Mouse (Mus musculus) midbrain, embryonic 15.5 days (tissue): ENCODE data around the gene Abca14. TPM values are rescaled to one million over a fixed set of nuclear protein-coding genes. Genes with fewer than 3 reads are reported as not detected.

Source experiments
- ATAC-seq: fragments of 200-750 bp; cut with Nextera tagmentation; replicated peaks from 2 replicates; pipeline ENCODE4 v1.8.0; 2017; ENCODE audit warnings: moderate TSS enrichment
- H3K27ac ChIP-seq: fragments of 300-500 bp; sonication (generic); 2 replicates; pipeline ENCODE4 v1.5.1; 2015; ENCODE audit warnings: mild to moderate bottlenecking, inconsistent platforms
- H3K27me3 ChIP-seq: fragments of 300-500 bp; sonication (generic); replicated peaks from 2 replicates; pipeline ENCODE4 v1.6.1; 2015; ENCODE audit warnings: inconsistent platforms
- H3K36me3 ChIP-seq: fragments of 300-500 bp; sonication (generic); replicated peaks from 2 replicates; pipeline ENCODE4 v1.6.1; 2015; ENCODE audit warnings: inconsistent platforms
- H3K4me1 ChIP-seq: fragments of 300-500 bp; sonication (generic); 2 replicates; pipeline ENCODE4 v1.6.1; 2015; ENCODE audit warnings: inconsistent platforms
- H3K4me2 ChIP-seq: fragments of 300-500 bp; sonication (generic); 2 replicates; pipeline ENCODE4 v1.6.1; 2015; ENCODE audit warnings: inconsistent platforms, mild to moderate bottlenecking, moderate library complexity
- H3K4me3 ChIP-seq: fragments of 300-500 bp; sonication (generic); 2 replicates; pipeline ENCODE4 v1.5.1; 2015; ENCODE audit warnings: mild to moderate bottlenecking, inconsistent platforms
- H3K9ac ChIP-seq: fragments of 300-500 bp; sonication (generic); 2 replicates; pipeline ENCODE4 v1.6.1; 2015; ENCODE audit warnings: mild to moderate bottlenecking, inconsistent platforms
- H3K9me3 ChIP-seq: fragments of 300-500 bp; sonication (generic); 2 replicates; pipeline ENCODE4 v1.6.1; 2016; ENCODE audit warnings: inconsistent platforms
- WGBS: fragments of 180-500 bp; shearing (Covaris S2); methylation state at CpG from one replicate; pipeline ENCODE4 v1.1.7; 2015; ENCODE audit warnings: mixed read lengths; 5-methylcytosine and 5-hydroxymethylcytosine counted together
- polyA plus RNA-seq: library from polyadenylated mRNA; unstranded; fragments of >200 nt; fragmentation: Nextera tagmentation; extraction: Ambion mirVana; gene quantifications from 2 replicates; pipeline ENCODE4 v1.2.1, GENCODE M21; 2015

Gene Abca14
- polyA plus RNA-seq = not detected in 2 replicates

DNA sequence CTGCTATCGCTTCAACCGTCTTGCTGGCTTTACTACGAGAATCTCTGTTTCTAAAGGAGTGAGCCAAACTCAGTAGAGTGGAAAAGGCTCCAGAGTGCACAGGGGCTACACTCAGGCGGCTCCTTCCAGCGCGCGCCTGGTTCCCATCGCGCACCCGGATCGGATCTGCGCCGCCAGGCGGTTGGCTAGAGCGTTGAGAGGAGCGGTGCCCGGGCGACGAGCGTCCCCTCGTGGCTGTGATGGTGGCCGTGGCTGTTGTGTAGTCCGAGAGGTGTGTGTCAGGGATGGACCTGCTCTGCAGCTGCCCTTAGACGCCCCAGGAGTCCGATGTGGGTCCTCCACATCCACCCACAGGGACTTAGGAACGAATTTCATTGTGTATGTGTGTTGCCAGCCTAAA is at the start of gene Abca14:
Gene Abca14, plus strand, starts transcription at position 173 of the 400 bp plus-strand sequence.
- Histone ChIP-seq H3K27ac (no peak within 1 kb of the TSS), H3K9me3 (no peaks in the 10 kb centered on the region), H3K4me2 (peak within 1 kb of the TSS; percentile 33), H3K4me1 (peaks cover 12% of the 10 kb centered on the region), H3K27me3 (peaks cover 23% of the 10 kb centered on the region), H3K4me3 (no peak within 1 kb of the TSS), H3K36me3 (no peaks in the 10 kb centered on the region), H3K9ac (no peak within 1 kb of the TSS)
- WGBS = 4% methylated on average over 26 of the region's 26 CpGs
- peak; percentile 76 for ATAC-seq

DNA sequence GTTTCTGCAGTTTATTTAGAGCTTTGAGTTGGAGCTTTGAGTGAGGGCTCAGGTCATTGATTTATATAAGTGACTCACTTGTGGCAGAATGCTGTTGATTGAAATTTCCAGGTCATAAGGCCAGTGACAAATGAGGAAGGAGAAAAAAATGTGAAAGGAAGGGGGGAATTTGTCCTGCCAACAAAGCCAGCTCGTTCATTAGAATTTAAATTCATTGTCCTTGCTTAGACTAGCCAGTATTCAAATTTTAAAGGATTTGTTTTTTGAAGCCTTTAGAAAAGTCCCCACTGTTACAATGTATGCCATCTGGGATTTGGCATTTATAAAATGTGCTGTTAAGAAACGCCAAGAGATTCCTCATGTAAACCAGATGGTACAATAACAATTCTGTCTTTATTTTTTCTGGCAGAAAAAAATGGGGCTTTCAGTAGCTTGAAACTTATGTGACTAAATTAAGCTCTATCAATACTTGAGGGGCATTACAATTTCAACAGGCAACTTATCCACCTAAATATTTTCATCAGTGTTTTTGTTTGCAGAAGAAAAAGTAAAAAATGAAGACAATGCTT is 46.8 kb upstream of the Abca14 start:
- Histone ChIP-seq H3K9me3 (no peaks in the 10 kb centered on the region), H3K4me1 (peaks cover 12% of the 10 kb centered on the region; the same call in 1 of the 2 replicates), H3K9ac (no peak overlapping the region), H3K27ac (no peak overlapping the region), H3K4me2 (no peak overlapping the region), H3K4me3 (no peak overlapping the region), H3K36me3 (no peaks in the 10 kb centered on the region), H3K27me3 (peaks cover 4% of the 10 kb centered on the region; the same call in 1 of the 2 replicates)
- no peak for ATAC-seq
- WGBS = 15% methylated on average over 2 of the region's 2 CpGs

DNA sequence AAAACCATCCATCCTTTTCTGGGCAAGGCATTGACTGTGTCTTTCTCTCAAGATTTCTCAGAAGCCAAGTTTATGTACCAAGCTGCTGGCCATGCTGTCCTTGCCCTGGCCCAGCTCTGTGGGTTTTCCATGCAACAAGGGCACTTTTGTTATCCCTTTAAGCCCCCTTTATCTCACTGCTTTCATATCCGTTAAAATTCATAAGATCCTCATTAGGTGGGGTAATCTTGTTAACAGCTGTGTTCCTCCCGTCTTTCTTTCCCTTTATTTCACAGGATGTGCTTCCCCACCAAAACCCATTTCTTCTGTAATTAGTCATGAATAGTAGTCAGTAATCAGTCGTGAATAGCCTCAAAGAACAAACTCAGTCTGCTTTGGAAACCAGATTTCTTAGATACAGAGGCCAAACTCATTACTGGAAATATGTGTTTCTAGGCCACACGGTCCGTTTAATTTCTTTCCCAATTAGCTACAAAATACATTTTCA is 46.1 kb upstream of the Abca14 start:
- no peak overlapping the region for H3K9ac ChIP-seq
- no peak overlapping the region for H3K27ac ChIP-seq
- WGBS = 17% methylated on average over 5 of the region's 5 CpGs
- peaks cover 12% of the 10 kb centered on the region; the same call in 1 of the 2 replicates for H3K4me1 ChIP-seq
- H3K36me3 ChIP-seq = no peaks in the 10 kb centered on the region
- no peak overlapping the region for H3K4me3 ChIP-seq
- H3K4me2 ChIP-seq = no peak overlapping the region
- no peaks in the 10 kb centered on the region for H3K9me3 ChIP-seq
- ATAC-seq = peak; percentile 78
- peaks cover 4% of the 10 kb centered on the region; the same call in 1 of the 2 replicates for H3K27me3 ChIP-seq

DNA sequence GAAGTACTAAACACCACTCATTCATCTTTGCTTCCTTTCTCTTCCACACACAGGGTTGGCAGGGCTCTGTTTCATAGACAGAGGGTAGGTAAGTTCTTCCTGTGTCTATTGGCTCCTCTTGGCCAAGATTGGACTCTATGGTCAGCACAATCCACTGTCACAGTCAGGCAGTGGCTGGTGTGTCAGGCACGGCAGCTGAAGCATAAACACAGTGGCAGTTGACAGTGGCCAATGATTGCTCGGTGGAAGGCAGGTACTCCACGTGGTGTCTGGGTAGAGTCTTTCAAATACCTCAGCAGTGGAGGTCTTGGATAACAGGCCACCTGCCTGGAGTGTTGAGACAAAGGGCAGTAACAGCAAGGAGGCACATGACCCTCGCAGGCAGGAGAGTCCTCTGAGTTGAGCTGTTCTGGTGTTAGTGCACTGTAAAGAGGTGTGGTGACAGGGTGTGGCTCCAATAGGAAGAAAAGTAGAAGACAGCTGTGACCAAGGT is 45.6 kb upstream of the Abca14 start:
- Histone ChIP-seq H3K9ac (no peak overlapping the region), H3K4me2 (no peak overlapping the region), H3K27ac (no peak overlapping the region), H3K4me3 (no peak overlapping the region), H3K9me3 (no peaks in the 10 kb centered on the region), H3K4me1 (peaks cover 12% of the 10 kb centered on the region; the same call in 1 of the 2 replicates), H3K36me3 (no peaks in the 10 kb centered on the region), H3K27me3 (peaks cover 4% of the 10 kb centered on the region; the same call in 1 of the 2 replicates)
- ATAC-seq = peak; percentile 62; the same call in 1 of the 2 replicates
- 29% methylated on average over 4 of the region's 4 CpGs for WGBS

DNA sequence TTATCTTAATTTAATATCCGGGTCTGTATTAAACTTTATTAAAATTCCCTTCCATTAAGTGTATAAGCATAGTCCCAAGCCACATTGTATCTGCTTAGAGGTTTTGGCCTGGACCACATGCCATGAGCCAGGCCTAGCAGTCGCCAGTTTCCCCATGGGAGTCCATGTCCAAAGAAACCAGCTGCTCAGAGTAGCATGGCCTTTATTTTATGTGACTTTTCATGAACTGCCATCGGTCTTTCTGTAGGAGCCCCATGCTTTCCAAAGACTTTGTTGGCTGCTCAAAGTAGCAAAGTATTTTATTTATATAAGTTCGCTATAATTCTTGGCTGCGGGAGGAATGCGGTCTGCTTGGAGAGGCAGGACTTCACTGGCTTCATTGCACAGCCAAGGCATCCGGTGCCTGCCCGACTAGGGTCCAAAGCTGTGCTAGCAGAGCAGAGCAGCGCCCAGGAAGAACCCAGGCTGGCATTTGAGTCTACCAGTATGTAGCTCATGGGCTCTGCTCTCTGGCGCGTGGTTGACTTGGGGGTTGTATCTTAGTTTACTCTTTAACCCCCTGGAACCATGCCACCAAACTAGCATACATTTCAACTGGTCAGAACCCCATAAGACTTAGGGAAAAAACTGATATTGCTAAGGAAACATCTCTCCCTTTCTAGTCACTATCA is 40.0 kb upstream of the Abca14 start:
- 90% methylated on average over 11 of the region's 11 CpGs for WGBS
- H3K4me2 ChIP-seq = no peak overlapping the region

DNA sequence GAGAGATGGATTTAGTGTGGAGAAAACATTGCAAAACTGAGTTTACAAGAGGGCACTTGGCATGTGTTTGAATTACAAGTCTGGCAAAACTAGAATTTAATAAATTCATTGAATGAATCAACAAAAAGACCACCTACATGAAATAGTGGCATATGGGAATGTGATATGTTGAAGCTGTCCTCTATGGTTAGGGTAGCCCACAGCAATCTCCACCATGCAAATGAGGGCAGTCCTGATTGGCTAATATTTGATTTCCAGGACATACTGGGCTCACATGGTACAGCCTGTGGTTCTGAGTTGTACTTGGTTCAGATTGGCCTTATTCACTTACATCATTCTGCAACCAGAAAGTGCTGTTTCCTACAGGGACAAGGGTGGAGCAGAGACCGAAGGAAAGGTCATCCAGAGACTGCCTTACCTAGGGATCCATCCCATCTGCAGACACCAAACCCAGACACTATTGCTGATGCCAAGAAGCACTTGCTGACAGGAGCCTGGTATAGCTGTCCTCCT is 31.5 kb upstream of the Abca14 start:
- no peak overlapping the region for H3K27ac ChIP-seq
- no peak overlapping the region for H3K4me3 ChIP-seq
- H3K9me3 ChIP-seq = no peaks in the 10 kb centered on the region
- no peaks in the 10 kb centered on the region for H3K27me3 ChIP-seq
- H3K36me3 ChIP-seq = no peaks in the 10 kb centered on the region
- H3K4me1 ChIP-seq = no peaks in the 10 kb centered on the region
- no peak overlapping the region for H3K4me2 ChIP-seq
- ATAC-seq = no peak
- 92% methylated on average over 1 of the region's 1 CpGs for WGBS
- H3K9ac ChIP-seq = no peak overlapping the region

More for the DNA sequence above, 40.0 kb upstream of the Abca14 start:
- ATAC-seq = no peak
- H3K27me3 ChIP-seq = peaks cover 4% of the 10 kb centered on the region; the same call in 1 of the 2 replicates
- no peak overlapping the region for H3K4me3 ChIP-seq
- H3K36me3 ChIP-seq = no peaks in the 10 kb centered on the region
- H3K27ac ChIP-seq = no peak overlapping the region
- H3K9ac ChIP-seq = no peak overlapping the region
- H3K4me1 ChIP-seq = no peaks in the 10 kb centered on the region
- H3K9me3 ChIP-seq = no peaks in the 10 kb centered on the region

DNA sequence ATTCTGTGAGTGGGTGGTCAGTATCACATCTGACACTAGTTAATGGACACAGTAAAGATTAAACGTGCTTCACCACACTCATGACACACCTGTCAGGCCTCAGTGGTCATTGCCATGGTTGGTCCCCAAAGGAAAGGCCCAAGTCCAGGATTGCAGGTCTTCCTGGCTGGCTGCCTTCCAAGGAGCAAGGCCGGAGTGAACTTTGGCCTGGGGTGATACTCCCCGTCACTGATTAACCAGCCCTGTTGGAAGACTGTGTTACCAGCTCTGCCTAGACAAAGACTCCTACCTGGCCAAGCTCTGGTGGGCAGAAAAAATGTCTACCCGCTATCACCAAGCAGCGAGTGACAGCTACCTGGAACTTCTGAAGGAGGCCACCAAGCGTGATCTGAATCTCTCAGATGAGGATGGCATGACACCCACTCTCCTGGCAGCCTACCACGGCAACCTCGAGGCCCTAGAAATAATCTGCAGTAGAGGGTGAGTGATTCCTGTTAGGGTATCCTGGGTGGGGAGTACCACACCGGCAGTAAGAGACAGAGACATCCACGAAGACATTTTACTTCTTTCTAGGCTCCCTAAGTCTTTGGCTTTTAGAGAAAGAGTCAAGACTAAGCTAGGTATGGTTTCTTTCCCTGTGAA is 30.0 kb upstream of the Abca14 start, which contains the start of gene Anks4b:
Gene Anks4b, plus strand, starts transcription at position 256 of the 642 bp plus-strand sequence.
- H3K27ac ChIP-seq = no peak within 1 kb of the TSS
- H3K27me3 ChIP-seq = no peaks in the 10 kb centered on the region
- no peaks in the 10 kb centered on the region for H3K4me1 ChIP-seq
- H3K4me3 ChIP-seq = no peak within 1 kb of the TSS
- no peaks in the 10 kb centered on the region for H3K36me3 ChIP-seq
- no peak within 1 kb of the TSS for H3K4me2 ChIP-seq
- WGBS = 87% methylated on average over 10 of the region's 10 CpGs
- no peak within 1 kb of the TSS for H3K9ac ChIP-seq
- no peak for ATAC-seq
- no peaks in the 10 kb centered on the region for H3K9me3 ChIP-seq

DNA sequence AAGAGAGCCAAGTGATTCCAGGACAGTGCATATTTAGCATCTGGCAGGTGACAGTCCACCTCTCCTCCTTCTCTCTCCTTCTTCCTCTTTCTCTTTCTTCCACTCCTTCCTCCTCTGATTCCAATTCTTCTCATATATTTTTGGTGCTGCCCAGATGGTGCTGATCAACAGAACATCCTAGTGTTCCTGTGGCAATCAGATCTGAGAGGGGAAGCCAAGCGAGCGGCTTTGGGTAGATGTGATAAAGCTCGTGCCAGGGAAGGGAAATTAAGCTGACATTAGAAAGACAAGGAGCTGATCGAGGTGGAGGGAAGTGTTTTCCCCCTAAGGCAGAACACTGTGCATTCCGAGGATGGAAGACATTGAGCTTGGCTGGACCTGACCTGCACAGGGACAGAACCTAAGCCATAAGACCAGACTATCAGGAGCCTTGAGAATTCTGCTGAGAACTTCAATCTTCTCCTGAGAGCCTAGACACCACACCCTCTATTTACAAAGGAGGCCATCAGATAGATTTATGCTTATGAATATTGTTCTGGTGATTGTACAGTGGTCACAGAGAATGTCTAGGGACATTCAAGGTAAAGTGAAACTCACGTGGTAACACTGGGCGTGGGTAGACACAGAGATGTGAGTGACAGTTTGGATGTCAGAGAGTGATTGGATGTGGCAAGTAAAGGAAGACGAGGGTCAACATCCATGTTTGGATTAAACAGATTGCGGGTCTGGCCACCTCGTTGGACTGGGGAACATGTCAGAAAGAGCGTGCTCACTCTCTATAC is 28.8 kb upstream of the Abca14 start:
- Histone ChIP-seq H3K4me1 (no peaks in the 10 kb centered on the region), H3K27me3 (no peaks in the 10 kb centered on the region), H3K27ac (no peak overlapping the region), H3K4me2 (no peak overlapping the region), H3K4me3 (no peak overlapping the region), H3K9me3 (no peaks in the 10 kb centered on the region), H3K9ac (no peak overlapping the region), H3K36me3 (no peaks in the 10 kb centered on the region)
- 89% methylated on average over 11 of the region's 11 CpGs for WGBS
- no peak for ATAC-seq

DNA sequence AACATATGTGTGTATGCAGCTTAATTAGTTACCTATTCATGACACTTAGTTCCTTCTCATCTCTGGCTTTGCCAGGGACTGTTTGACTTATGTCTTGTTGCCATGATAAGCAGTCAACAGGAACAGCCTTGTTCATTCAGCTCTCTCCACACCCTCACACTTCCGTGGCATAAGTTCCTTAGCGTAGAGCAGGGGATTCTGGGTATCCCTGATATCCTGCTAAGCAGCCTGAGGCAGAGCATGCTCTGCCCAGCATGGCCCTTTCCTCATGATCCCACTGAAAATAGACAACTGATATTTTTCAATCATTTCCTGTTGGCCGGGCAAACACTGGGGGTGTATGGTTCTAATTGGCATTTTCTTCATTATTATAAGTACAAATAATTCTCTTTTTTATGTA is 26.1 kb upstream of the Abca14 start:
- WGBS = 90% methylated on average over 3 of the region's 3 CpGs
- no peak overlapping the region for H3K27ac ChIP-seq
- no peak for ATAC-seq

DNA sequence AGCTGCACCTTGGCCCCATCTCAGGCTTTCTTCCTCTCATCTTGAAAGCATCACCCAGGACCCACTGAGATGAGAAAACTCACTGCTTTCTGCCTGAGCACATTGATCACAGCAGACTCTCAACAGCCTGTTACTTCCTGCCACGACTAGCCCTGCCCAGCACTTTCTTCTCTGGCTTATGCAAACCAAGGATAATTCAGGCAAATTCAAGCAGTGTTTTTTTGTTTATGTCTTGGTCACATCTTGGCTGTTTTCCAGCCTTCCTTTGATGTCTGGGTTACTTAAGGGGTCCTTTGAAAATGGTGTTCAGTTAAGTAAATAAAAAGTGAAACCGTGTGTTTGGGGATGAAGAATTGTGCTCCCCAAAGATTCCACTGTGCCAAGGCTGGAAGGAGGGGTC is 24.8 kb upstream of the Abca14 start:
- Histone ChIP-seq H3K4me2 (no peak overlapping the region), H3K9ac (no peak overlapping the region), H3K36me3 (no peaks in the 10 kb centered on the region), H3K27ac (no peak overlapping the region), H3K27me3 (no peaks in the 10 kb centered on the region), H3K4me3 (no peak overlapping the region), H3K9me3 (no peaks in the 10 kb centered on the region), H3K4me1 (no peaks in the 10 kb centered on the region)
- 25% methylated on average over 2 of the region's 2 CpGs for WGBS
- no peak for ATAC-seq

More for the DNA sequence above, 26.1 kb upstream of the Abca14 start:
- Histone ChIP-seq H3K27me3 (no peaks in the 10 kb centered on the region), H3K36me3 (no peaks in the 10 kb centered on the region), H3K9ac (no peak overlapping the region), H3K4me1 (no peaks in the 10 kb centered on the region), H3K4me3 (no peak overlapping the region), H3K4me2 (no peak overlapping the region), H3K9me3 (no peaks in the 10 kb centered on the region)

DNA sequence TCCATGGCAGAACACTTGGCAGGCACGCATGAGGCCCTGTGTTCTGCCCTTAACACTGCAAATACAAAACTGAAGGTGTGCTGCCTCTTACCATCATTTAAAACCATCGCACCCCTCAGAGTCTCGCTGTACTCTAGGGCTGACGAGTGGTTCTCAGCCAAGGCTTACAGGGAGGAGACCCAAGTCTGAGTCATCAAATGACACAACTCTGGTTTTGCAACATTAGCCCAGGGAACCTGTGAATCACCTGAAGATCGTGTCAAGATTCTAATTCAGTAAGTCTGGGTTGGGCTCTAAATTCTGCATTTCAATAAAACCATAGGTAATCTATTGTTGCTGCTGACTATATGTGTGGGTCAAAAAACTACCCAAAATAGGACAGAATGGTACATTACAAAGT is 23.2 kb upstream of the Abca14 start:
- no peak overlapping the region for H3K4me3 ChIP-seq
- no peaks in the 10 kb centered on the region for H3K36me3 ChIP-seq
- no peaks in the 10 kb centered on the region for H3K27me3 ChIP-seq
- 87% methylated on average over 5 of the region's 5 CpGs for WGBS
- H3K4me2 ChIP-seq = no peak overlapping the region
- H3K9ac ChIP-seq = no peak overlapping the region
- no peak overlapping the region for H3K27ac ChIP-seq
- H3K4me1 ChIP-seq = no peaks in the 10 kb centered on the region
- ATAC-seq = no peak
- H3K9me3 ChIP-seq = no peaks in the 10 kb centered on the region
